Mouse (Mus musculus) bone marrow macrophage, adult 2 months (primary cell): ENCODE data around the gene Pdzd2.

Experiments
- CTCF ChIP-seq: IDR thresholded peaks from 2 replicates; pipeline ENCODE4 v1.5.1; 2012; ENCODE audit warnings: low read depth, mild to moderate bottlenecking, low read length, moderate library complexity
- POLR2A ChIP-seq: IDR thresholded peaks from 2 replicates; pipeline ENCODE4 v1.6.1; 2012; ENCODE audit warnings: mild to moderate bottlenecking, low read depth, low read length, borderline replicate concordance

DNA sequence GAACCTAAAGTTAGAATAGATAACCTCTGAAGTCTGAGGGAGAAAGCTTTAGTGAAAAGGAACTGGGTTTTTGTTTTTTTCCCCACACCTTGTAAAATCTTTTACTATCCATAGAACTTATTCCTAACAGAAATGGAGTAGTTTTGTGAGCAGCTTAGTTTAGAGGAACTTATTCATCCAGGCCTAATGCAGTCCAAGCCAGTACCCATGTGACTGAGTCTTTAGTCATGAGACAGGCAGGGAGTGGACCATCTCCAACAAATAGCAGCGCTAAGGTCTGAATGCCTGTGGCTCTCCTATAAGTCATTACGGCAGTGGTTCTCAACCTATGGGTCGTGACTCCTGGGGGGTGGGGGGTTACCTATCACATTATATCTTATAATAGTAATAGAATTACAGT lies 22.3 kb downstream of the Pdzd2 start:
- TF ChIP-seq CTCF (no peak), POLR2A (no peak)
